Mouse (Mus musculus) common myeloid progenitor, adult 5-6 weeks (primary cell): ENCODE measurements around the gene Polq. TPM values are rescaled to one million over a fixed set of nuclear protein-coding genes. Genes with fewer than 3 reads are reported as not detected.
"Not testable (repeated sequence)": the region's sequence is repeated elsewhere in the genome, so short reads cannot be mapped to it uniquely, and the experiment has no call there.

Experiments used
- ATAC-seq: replicated peaks from 2 replicates; pipeline ENCODE4 v1.8.0; 2016; ENCODE audit warnings: low read depth, mild to moderate bottlenecking, moderate TSS enrichment, inconsistent platforms; ENCODE audit not compliant: poor library complexity, severe bottlenecking
- total RNA-seq: library from RNA; stranded (forward); fragments of 200-1000, 187-1606 nt; gene quantifications from 2 replicates; pipeline ENCODE4 v1.2.3, GENCODE M21; 2017

The Polq gene
- total RNA-seq, 1 experiment from 2014 or later: 37.6 TPM

DNA sequence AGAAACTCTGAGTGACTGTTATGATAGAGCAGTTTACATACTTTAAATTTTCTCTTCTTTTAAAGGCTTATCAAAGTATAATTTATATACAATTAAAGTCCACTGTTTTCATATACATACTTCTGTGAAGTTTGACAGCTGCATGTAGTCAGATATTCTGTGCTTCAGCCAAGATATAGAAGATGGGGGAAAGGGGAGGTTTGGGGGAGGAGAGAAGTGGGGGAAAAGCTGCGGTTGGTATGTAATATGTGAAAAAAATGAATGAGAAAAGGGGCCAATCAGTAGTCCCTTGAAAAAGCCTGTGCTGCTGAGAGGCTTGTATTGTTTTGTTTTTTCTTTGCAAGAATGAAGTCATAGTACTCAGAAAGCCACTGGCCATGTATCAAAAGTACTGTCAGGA, 78.1 kb downstream of the Polq start:
- ATAC-seq: no peak

DNA sequence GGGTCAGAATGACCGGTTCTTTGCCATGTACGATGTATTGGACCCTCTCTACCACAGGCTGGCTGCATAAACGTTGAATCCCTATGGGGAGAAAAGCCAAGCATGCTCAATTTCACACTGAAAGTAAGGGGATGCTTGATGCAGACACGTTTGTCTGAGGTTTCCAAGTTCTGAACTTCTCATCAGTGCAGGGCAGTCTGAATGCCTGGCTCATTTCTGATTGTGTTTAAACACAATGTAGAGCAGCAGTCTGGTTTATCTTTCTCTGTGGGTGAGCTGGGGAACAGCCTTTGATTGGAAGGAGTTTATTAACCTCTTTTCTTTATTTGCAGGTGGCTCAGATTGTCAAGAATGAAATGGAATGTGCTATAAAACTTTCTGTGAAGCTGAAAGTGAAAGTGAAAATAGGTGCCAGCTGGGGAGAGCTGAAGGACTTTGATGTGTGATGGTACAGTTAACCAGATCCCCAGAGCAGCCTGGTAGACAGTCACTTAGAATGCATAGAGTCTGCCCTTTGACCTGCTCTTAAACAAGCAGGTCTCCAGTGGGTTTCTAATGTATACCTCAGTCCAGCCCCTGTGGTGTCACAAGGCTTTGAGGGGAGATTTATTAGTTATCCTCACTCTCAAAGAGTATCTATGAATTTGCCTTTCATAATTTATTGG, 82.7 kb downstream of the Polq start:
- no peak for ATAC-seq

DNA sequence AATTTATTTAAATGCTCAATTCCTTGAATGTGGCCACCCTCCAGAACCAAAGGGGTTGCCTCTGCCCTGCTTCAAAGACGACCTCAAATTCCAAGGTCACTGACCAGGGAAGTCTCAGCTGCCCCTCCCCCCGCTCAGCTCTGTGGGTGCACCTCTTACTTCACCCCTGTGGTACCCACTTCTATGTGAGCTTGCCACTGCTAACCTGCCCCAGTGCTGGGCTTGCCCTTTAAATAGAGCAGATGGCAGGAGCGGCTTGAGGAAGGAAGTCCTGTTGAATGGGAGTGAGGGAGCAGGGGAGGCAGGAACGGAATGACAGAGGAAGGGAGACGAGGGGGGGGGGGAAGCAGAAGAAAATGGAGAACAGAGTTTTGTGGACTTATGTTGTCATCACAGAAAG, 97.2 kb downstream of the Polq start:
- 0 out of 2 replicates have a peak, but pooled peaks have one; percentile 25 for ATAC-seq

DNA sequence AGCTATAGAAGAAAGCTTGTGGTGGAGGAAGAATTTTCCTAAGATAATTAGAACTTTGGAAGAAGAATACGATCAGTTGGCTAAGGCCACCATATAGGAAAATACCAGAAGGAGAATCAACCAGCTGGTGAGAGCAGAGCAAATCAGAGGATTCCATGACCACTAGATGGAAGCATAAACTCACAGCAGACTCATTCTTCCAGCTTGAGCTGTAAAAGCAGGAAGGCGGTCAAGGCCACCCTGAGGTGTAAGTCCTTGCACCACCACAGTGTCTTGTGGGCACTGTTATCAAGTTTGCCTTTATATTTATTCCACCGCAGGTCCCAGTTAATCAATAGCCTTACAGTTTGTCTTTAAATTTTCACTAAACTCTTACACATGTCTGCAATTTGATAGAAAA, 97.7 kb downstream of the Polq start:
- peak; percentile 91 for ATAC-seq

DNA sequence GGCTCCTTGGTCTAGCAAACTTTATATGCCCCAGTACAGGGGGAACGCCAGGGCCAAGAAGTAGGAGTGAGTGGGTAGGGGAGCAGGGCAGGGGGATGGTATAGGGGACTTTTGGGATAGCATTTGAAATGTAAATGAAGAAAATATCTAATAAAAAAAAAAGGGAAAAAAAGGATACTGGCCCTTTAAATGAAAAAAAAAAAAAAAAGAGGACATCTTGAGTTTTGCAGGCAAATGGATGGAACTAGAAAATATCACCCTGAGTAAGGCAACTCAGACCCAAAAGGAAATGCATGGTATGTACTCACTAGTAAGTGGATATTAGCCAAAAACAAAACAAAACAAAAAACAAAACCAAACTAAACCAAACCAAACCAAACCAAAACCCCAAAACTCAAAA, 113.6 kb downstream of the Polq start:
- not testable (repeated sequence) for ATAC-seq

Other genes starting within 250 kb of the Polq start
- gene Slc15a2, start 226.8 kb upstream of the Polq start, total RNA-seq: 31.8 and 33.6 TPM in 2 replicates
- gene Iqcb1, start 183.4 kb upstream of the Polq start, total RNA-seq: 32.1 and 47.8 TPM in 2 replicates
- gene Eaf2, start 136.8 kb upstream of the Polq start, total RNA-seq: not detected in 2 replicates
- 44.5 and 58.3 TPM in 2 replicates for gene Golgb1, start 136.6 kb upstream of the Polq start, total RNA-seq
- 137 and 146 TPM in 2 replicates for gene Hcls1, start 76.8 kb upstream of the Polq start, total RNA-seq
- gene Fbxo40, start 21.3 kb upstream of the Polq start, total RNA-seq: 0.18 TPM in 1 of 2 replicates, not detected in the other